Mouse (Mus musculus) lung, postnatal 0 days (tissue): Measurements from ENCODE around the gene Tmem247.

Source experiments
- CTCF ChIP-seq: IDR thresholded peaks from 2 replicates; pipeline ENCODE4 v1.5.1; 2016; ENCODE audit warnings: antibody characterized with exemption, mild to moderate bottlenecking
- EP300 ChIP-seq: IDR thresholded peaks from 2 replicates; pipeline ENCODE4 v1.6.1; 2016; ENCODE audit warnings: antibody characterized with exemption, mild to moderate bottlenecking, control low read depth

GRCm38 (mm10) chr17:86908316-86908715 lies 8.8 kb upstream of the Tmem247 start:
- TF ChIP-seq CTCF (no peak), EP300 (no peak)
